Mouse (Mus musculus) liver, embryonic 16.5 days (tissue): ENCODE results near the gene Psg22. TPM values are rescaled to one million over a fixed set of nuclear protein-coding genes. Genes with fewer than 3 reads are reported as not detected.

Experiments
- polyA plus RNA-seq: library from polyadenylated mRNA; unstranded; fragments of >200 nt; fragmentation: Nextera tagmentation; extraction: Ambion mirVana; gene quantifications from 2 replicates; pipeline ENCODE4 v1.2.1, GENCODE M21; 2015

Gene Psg22
- polyA plus RNA-seq, 1 experiment from 2014 or later: 0.14 TPM

Other genes with a start within 250 kb of the Psg22 start
- not detected in 2 replicates for gene Psg26, start 233.9 kb upstream of the Psg22 start, polyA plus RNA-seq
- not detected in 2 replicates for gene Psg25, start 185.8 kb upstream of the Psg22 start, polyA plus RNA-seq
- not detected in 2 replicates for gene Psg27, start 150.8 kb upstream of the Psg22 start, polyA plus RNA-seq
- gene Psg23, start 101.6 kb upstream of the Psg22 start, polyA plus RNA-seq: not detected in 2 replicates
- gene Psg21, start 61.4 kb upstream of the Psg22 start, polyA plus RNA-seq: not detected in 2 replicates
- not detected in 2 replicates for gene Psg20, start 31.9 kb upstream of the Psg22 start, polyA plus RNA-seq
- gene Psg19, start 80.4 kb downstream of the Psg22 start, polyA plus RNA-seq: not detected in 2 replicates
- not detected in 2 replicates for gene Psg17, start 103.5 kb downstream of the Psg22 start, polyA plus RNA-seq
- 0.21 and 0.24 TPM in 2 replicates for gene Mill2, start 121.9 kb downstream of the Psg22 start, polyA plus RNA-seq
- 76.1 and 87.5 TPM in 2 replicates for gene Pglyrp1, start 153.2 kb downstream of the Psg22 start, polyA plus RNA-seq
- gene Ccdc61, start 192.3 kb downstream of the Psg22 start, polyA plus RNA-seq: 7.9 and 8.4 TPM in 2 replicates
- 0.06 and 0.09 TPM in 2 replicates for gene Nova2, start 207.8 kb downstream of the Psg22 start, polyA plus RNA-seq